Mouse (Mus musculus): ENCODE results near the gene Riok1. TPM values are rescaled to one million over a fixed set of nuclear protein-coding genes. Genes with fewer than 3 reads are reported as not detected.

The Riok1 gene
- polyA plus RNA-seq, 1 experiment from 2014 or later = 51.1 TPM

DNA sequence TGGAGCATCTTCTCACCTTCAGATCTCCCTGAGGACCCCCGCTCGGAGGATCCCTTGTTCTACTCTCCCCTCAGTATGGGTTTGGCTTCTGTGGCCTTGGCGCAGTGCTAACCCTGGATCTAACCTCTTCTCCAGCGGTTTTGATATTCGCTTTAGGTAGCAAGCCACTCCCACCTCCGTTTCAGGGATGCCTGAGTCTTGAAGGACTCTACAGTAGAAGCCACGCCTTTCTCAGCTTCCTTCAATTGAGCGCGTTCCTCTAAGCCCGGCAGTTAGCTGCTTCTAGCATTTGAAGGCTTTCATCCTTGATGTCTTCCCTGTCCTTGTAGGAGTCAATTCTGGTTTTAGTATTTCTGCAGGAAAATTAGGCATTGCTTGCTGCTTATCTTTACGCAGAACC, 40.3 kb downstream of the Riok1 start:
- ATAC-seq (ENCODE audit: low FRiP score, low TSS enrichment) = no peak
- peak; percentile 6 for DNase-seq
- WGBS = 26% methylated on average over 11 of the region's 11 CpGs
- Histone ChIP-seq H3K4me1 (ENCODE audit: control insufficient read depth, insufficient read depth, low read length) (no peaks in the 10 kb centered on the region), H3K4me2 (ENCODE audit: low read length) (no peak overlapping the region), H3K9ac (replicated peaks; ENCODE audit: low read length) (no peak overlapping the region), H3K4me3 (replicated peaks; ENCODE audit: low read depth, low read length) (no peak overlapping the region), H3K27ac (replicated peaks; ENCODE audit: low read depth, low read length) (no peak overlapping the region), H3K36me3 (ENCODE audit: control insufficient read depth, insufficient read depth, low read length) (no peaks in the 10 kb centered on the region), H3K9me3 (ENCODE audit: control insufficient read depth, low read length) (no peaks in the 10 kb centered on the region), H3K27me3 (ENCODE audit: control insufficient read depth, insufficient read depth, low read length) (no peaks in the 10 kb centered on the region)

DNA sequence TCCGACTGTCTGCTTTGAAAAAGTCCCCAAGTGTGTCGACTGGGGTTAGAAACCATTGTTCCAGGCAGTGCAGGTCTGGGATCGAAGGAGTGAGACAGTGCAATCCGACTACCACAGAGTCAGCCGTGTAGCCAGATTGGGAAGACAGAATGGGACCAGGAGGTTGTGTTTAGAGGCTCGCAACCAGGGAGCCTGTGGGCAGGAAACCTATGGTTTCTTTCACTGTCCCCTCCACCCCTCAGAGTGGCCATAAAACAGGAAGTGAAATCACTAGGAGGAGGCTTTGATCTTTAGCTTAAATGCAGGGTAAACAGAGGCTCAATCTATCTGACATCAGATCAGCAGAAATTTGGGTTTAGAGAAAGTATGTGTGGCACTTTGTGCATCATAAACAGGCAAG, 42.0 kb downstream of the Riok1 start:
- Histone ChIP-seq H3K4me1 (ENCODE audit: control insufficient read depth, insufficient read depth, low read length) (no peaks in the 10 kb centered on the region), H3K27me3 (ENCODE audit: control insufficient read depth, insufficient read depth, low read length) (no peaks in the 10 kb centered on the region), H3K4me3 (replicated peaks; ENCODE audit: low read depth, low read length) (no peak overlapping the region), H3K9ac (replicated peaks; ENCODE audit: low read length) (no peak overlapping the region), H3K27ac (replicated peaks; ENCODE audit: low read depth, low read length) (no peak overlapping the region), H3K36me3 (ENCODE audit: control insufficient read depth, insufficient read depth, low read length) (no peaks in the 10 kb centered on the region), H3K9me3 (ENCODE audit: control insufficient read depth, low read length) (no peaks in the 10 kb centered on the region), H3K4me2 (ENCODE audit: low read length) (no peak overlapping the region)
- ATAC-seq (ENCODE audit: low FRiP score, low TSS enrichment) (no peak), DNase-seq (no peak)
- WGBS = 33% methylated on average over 6 of the region's 6 CpGs

DNA sequence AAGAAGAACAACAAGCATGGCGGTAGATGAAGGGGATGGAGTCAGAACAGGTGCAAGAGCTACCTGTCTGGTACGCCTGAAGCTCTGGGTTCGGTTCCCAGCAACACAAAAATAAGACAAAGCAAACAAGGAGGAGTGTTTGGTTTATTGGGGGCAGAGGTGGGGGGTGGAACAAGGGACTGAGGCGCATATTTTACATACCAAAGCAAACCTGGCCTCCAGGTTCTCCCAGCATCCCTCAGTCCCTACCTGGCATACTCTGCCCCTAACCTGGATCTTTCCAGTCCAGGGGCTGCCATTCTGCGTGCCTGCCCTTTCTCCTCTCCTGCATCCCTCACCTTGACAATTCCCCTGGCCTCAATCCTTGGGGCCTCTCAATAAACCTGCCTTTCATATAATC, 42.6 kb downstream of the Riok1 start:
- Histone ChIP-seq H3K4me2 (ENCODE audit: low read length) (no peak overlapping the region), H3K27ac (replicated peaks; ENCODE audit: low read depth, low read length) (no peak overlapping the region), H3K27me3 (ENCODE audit: control insufficient read depth, insufficient read depth, low read length) (no peaks in the 10 kb centered on the region), H3K9me3 (ENCODE audit: control insufficient read depth, low read length) (no peaks in the 10 kb centered on the region), H3K4me1 (ENCODE audit: control insufficient read depth, insufficient read depth, low read length) (no peaks in the 10 kb centered on the region), H3K36me3 (ENCODE audit: control insufficient read depth, insufficient read depth, low read length) (no peaks in the 10 kb centered on the region), H3K9ac (replicated peaks; ENCODE audit: low read length) (no peak overlapping the region), H3K4me3 (replicated peaks; ENCODE audit: low read depth, low read length) (no peak overlapping the region)
- no peak for DNase-seq
- WGBS = 87% methylated on average over 5 of the region's 5 CpGs
- no peak for ATAC-seq (ENCODE audit: low FRiP score, low TSS enrichment)

DNA sequence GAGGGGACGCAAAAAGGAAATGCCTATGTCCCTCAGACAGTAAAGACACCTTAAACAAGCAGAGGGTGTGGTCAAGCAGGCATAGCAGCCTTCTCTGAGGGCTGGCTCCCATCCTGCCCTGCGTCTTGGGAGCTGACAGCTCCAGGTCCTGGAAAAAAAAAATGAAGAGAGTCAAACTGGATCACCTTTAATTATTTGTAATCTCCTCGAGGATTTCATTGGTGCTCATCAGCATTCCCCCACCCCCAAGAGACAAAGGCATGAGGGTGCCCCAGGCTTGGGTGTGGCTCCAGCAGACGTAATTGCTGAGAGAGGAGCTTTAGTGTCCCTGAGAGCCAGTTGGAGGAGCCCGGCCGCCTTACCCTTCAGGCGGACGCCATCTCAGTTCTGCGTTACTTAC, 43.2 kb downstream of the Riok1 start:
- Histone ChIP-seq H3K27ac (replicated peaks; ENCODE audit: low read depth, low read length) (no peak overlapping the region), H3K27me3 (ENCODE audit: control insufficient read depth, insufficient read depth, low read length) (no peaks in the 10 kb centered on the region), H3K36me3 (ENCODE audit: control insufficient read depth, insufficient read depth, low read length) (no peaks in the 10 kb centered on the region), H3K4me3 (replicated peaks; ENCODE audit: low read depth, low read length) (no peak overlapping the region), H3K4me1 (ENCODE audit: control insufficient read depth, insufficient read depth, low read length) (no peaks in the 10 kb centered on the region), H3K9ac (replicated peaks; ENCODE audit: low read length) (no peak overlapping the region), H3K4me2 (ENCODE audit: low read length) (no peak overlapping the region), H3K9me3 (ENCODE audit: control insufficient read depth, low read length) (no peaks in the 10 kb centered on the region)
- DNase-seq (no peak), ATAC-seq (ENCODE audit: low FRiP score, low TSS enrichment) (no peak)
- 57% methylated on average over 9 of the region's 9 CpGs for WGBS

DNA sequence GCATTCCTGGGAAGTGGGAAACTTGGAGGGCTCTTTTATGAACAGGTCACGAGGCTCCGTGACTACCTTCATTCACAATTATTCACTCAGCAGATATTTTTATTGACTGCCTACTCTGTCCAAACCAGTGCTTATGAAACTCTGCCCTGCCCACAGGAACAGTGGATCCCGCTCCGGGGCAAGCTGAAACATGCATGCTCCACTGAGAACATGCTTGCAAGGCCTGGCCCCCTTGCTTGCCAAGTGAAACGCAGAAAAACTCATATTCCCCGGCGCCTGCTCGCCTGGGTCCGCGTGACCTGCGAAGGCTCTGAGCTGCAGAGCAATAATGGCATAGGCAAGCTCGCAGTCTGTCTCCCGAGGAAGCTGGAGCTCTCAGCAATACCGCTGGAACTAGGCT, 43.9 kb downstream of the Riok1 start:
- WGBS = 88% methylated on average over 14 of the region's 14 CpGs
- no peaks in the 10 kb centered on the region for H3K9me3 ChIP-seq (ENCODE audit: control insufficient read depth, low read length)
- no peaks in the 10 kb centered on the region for H3K36me3 ChIP-seq (ENCODE audit: control insufficient read depth, insufficient read depth, low read length)
- H3K4me2 ChIP-seq (ENCODE audit: low read length) = no peak overlapping the region
- H3K4me1 ChIP-seq (ENCODE audit: control insufficient read depth, insufficient read depth, low read length) = no peaks in the 10 kb centered on the region
- no peaks in the 10 kb centered on the region for H3K27me3 ChIP-seq (ENCODE audit: control insufficient read depth, insufficient read depth, low read length)
- no peak overlapping the region for H3K27ac ChIP-seq (replicated peaks; ENCODE audit: low read depth, low read length)
- DNase-seq = no peak
- no peak overlapping the region for H3K4me3 ChIP-seq (replicated peaks; ENCODE audit: low read depth, low read length)
- no peak for ATAC-seq (ENCODE audit: low FRiP score, low TSS enrichment)
- H3K9ac ChIP-seq (replicated peaks; ENCODE audit: low read length) = no peak overlapping the region

DNA sequence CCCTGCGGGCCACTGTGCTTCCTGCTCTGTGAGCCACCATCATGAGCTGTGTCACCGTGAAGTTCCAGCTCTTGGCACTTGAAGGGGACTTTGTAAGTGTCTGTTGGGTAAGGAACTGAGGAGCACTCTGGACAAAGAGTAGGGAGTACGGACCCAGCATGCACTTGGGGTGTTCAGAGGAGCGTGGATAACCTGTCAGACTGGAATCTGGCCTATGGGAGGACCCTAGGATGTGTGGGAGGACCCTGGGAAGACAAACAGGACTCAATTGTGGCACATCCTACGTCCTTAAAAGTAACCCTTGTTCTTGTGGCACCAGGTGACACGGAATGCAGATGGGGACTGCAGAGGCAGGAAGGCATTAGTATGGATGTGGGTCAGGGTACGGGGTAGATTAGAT, 44.4 kb downstream of the Riok1 start:
- Histone ChIP-seq H3K9me3 (ENCODE audit: control insufficient read depth, low read length) (no peaks in the 10 kb centered on the region), H3K27me3 (ENCODE audit: control insufficient read depth, insufficient read depth, low read length) (no peaks in the 10 kb centered on the region), H3K4me2 (ENCODE audit: low read length) (no peak overlapping the region), H3K4me1 (ENCODE audit: control insufficient read depth, insufficient read depth, low read length) (no peaks in the 10 kb centered on the region), H3K9ac (replicated peaks; ENCODE audit: low read length) (no peak overlapping the region), H3K4me3 (replicated peaks; ENCODE audit: low read depth, low read length) (no peak overlapping the region), H3K27ac (replicated peaks; ENCODE audit: low read depth, low read length) (no peak overlapping the region), H3K36me3 (ENCODE audit: control insufficient read depth, insufficient read depth, low read length) (no peaks in the 10 kb centered on the region)
- WGBS = 87% methylated on average over 7 of the region's 7 CpGs
- ATAC-seq (ENCODE audit: low FRiP score, low TSS enrichment) (no peak), DNase-seq (no peak)

DNA sequence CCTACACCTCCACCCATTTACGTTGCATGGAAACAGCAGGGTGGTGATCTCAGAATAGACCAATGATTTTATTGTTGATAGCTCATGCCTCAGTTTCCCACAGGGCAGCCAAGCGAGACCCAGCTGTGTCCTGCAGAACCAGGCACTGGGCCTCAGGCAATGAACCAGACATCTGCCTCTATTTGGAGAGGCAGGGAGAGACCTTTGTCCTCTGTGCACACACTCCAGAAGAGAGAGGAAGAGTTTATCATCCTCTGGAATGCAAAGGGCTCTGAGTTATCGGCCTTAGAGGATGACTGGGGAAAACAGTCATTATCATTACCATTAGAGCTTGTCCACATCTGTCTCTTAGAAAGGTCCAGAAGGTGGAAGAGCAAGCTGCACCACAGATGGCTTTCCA, 49.9 kb downstream of the Riok1 start:
- Histone ChIP-seq H3K27me3 (ENCODE audit: control insufficient read depth, insufficient read depth, low read length) (no peaks in the 10 kb centered on the region), H3K27ac (replicated peaks; ENCODE audit: low read depth, low read length) (no peak overlapping the region), H3K4me1 (ENCODE audit: control insufficient read depth, insufficient read depth, low read length) (no peaks in the 10 kb centered on the region), H3K9me3 (ENCODE audit: control insufficient read depth, low read length) (no peaks in the 10 kb centered on the region), H3K4me3 (replicated peaks; ENCODE audit: low read depth, low read length) (no peak overlapping the region), H3K4me2 (ENCODE audit: low read length) (no peak overlapping the region), H3K36me3 (ENCODE audit: control insufficient read depth, insufficient read depth, low read length) (no peaks in the 10 kb centered on the region), H3K9ac (replicated peaks; ENCODE audit: low read length) (no peak overlapping the region)
- DNase-seq (no peak), ATAC-seq (ENCODE audit: low FRiP score, low TSS enrichment) (no peak)
- 70% methylated on average over 3 of the region's 3 CpGs for WGBS

DNA sequence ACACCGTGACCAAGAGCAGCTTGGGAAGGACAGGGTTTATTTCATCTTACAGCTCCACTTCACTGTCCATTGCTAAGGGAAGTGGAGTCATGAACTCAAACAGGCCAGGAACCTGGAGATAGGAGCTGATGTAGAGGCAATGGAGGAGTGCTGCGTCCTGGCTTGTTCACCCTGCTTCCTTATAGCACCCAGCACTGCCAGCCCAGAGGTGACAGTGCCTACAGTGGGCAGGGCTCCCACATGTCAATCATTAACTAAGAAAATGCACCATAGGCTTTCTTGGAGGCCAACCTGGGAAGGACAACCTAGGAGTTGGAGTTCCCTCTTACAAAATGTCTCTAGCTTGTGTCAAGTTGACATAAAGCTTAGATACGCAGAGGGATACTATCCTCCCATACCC, 51.2 kb downstream of the Riok1 start:
- H3K9ac ChIP-seq (replicated peaks; ENCODE audit: low read length) = no peak overlapping the region
- no peaks in the 10 kb centered on the region for H3K4me1 ChIP-seq (ENCODE audit: control insufficient read depth, insufficient read depth, low read length)
- 96% methylated on average over 3 of the region's 3 CpGs for WGBS
- no peak overlapping the region for H3K4me3 ChIP-seq (replicated peaks; ENCODE audit: low read depth, low read length)
- H3K27me3 ChIP-seq (ENCODE audit: control insufficient read depth, insufficient read depth, low read length) = no peaks in the 10 kb centered on the region
- no peaks in the 10 kb centered on the region for H3K9me3 ChIP-seq (ENCODE audit: control insufficient read depth, low read length)
- H3K27ac ChIP-seq (replicated peaks; ENCODE audit: low read depth, low read length) = no peak overlapping the region
- H3K4me2 ChIP-seq (ENCODE audit: low read length) = no peak overlapping the region
- H3K36me3 ChIP-seq (ENCODE audit: control insufficient read depth, insufficient read depth, low read length) = no peaks in the 10 kb centered on the region
- no peak for DNase-seq
- ATAC-seq (ENCODE audit: low FRiP score, low TSS enrichment) = no peak

DNA sequence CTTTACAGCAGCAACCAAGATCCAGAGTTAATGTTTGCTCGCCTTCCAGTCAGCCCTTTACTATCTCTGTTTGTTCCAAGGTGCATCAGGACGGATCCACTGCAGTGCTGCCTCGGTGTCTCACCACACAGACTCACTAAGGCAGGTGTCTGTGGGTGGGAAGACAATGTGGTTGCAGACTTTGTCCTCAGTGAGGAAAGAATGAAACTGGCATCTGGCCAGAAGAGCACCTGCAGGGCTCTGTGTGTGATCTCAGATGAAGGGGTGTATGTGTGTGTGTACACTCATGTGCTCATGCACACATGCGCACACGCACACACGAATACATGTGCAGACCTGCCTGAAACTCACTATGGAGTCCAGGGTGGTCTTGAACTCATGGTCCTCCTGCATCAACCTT, 52.7 kb downstream of the Riok1 start:
- Histone ChIP-seq H3K27ac (replicated peaks; ENCODE audit: low read depth, low read length) (no peak overlapping the region), H3K9me3 (ENCODE audit: control insufficient read depth, low read length) (no peaks in the 10 kb centered on the region), H3K36me3 (ENCODE audit: control insufficient read depth, insufficient read depth, low read length) (no peaks in the 10 kb centered on the region), H3K4me1 (ENCODE audit: control insufficient read depth, insufficient read depth, low read length) (no peaks in the 10 kb centered on the region), H3K4me3 (replicated peaks; ENCODE audit: low read depth, low read length) (no peak overlapping the region), H3K9ac (replicated peaks; ENCODE audit: low read length) (no peak overlapping the region), H3K4me2 (ENCODE audit: low read length) (no peak overlapping the region), H3K27me3 (ENCODE audit: control insufficient read depth, insufficient read depth, low read length) (no peaks in the 10 kb centered on the region)
- WGBS = 88% methylated on average over 6 of the region's 6 CpGs
- no peak for ATAC-seq (ENCODE audit: low FRiP score, low TSS enrichment)
- no peak for DNase-seq

Measured in midbrain, embryonic 14.5 days (tissue).